Mouse (Mus musculus) cerebellum, postnatal 14 days (tissue): ENCODE measurements around the gene Vcl.

Experiments used
- DNase-seq, 2 experiments: peaks; one replicate each; pipeline ENCODE4 v3.0.0; 2021; ENCODE audit warnings: mixed read lengths in 2 of 2

The Vcl gene

DNA sequence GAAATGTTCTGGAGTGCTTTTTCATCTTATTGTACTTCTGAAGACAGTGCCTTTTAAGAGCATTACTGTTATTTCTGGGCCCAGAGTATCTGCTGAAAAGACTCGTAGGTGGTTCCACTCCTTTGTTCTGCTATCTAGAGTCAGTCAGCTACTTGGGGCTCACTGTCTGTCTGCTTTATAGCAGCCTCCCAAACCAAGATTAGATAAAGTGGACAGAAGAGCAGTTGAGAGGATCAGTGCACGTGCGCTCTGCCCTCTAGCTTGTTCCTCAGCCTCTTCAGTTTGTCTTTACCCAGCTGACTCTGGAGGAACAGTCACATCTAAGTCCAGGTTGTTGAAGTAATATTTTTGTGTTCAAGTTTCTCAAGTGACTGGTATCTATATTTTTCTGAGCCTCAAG, 144.8 kb downstream of the Vcl start:
- no peak for DNase-seq

DNA sequence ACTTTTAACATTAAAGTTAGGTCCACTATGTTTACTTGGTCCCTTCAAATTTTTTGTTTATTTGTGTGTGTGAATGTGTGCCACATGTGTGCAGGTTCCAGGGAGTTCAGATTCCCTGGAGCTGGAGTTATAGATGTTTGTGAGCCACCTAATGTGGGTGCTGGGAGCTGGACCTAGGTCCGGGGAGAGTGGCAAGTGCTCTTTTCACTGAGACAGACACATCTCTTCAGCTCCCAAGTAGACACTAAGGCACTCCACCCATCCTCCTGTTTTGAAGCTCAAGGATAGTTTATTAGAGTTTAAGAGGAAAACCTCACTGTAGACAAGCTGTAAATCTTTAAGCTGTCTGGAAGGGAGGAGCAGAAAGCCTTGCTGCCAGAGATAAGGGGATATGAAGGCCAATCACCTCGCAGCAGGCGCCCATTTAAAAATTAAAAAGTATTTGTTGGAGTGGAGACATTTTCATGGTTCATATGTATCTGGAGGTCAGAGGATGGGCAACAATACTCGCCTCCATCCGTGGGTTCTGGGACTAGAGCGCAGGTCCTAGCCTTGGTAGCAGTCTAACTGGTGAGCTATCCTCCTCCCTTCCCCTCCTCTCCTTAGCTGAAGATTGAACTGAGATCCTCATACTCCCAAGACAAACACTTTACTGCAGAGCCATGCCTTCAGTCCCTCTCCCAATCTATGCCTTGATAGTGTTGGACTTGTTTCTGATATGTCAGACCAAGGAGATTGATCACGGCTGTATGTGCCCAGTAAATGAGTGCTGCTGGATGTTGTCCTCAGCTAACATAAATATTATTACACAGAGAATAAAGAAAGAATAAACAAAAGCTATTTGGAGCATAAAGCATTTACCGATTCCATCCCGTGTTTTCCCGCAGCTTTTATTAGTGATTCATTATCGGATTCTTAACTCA, 145.5 kb downstream of the Vcl start:
- no peak for DNase-seq

DNA sequence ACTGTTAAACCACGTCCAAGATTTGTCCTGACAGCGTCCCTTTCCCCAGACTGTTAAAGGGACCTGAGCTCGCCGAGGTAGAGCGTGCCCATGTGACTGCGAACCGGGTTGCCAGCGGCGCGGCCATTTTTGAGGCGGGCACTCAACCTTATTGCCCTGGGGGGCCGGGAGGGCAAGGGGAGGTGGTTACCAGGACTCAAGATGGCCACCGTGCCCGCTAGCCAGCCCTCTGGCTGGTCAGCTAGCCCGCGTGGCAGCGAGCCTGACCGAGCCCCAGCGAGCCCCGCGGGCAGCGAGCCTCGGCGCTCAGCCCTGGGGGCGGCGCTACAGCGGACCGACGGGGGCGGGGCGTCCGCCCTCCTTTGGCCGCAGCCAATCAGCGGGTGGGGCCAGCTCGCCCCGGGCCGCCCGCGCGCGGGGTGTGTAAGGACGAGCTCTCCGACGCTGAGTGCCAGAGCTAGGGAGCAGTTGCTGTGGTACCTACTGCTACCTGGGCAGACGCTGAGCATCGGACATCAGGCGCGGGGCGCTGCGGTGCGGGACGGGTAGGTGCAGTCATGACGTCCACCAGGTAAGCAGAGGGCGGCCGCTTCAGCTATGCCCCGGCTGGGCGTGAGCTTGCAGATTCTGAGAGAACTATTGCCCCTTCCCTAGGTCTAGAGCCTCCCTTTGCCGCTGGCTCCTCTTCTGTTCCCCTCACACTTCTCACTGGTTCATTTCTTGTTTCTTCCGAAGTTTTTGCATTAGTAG, 146.7 kb downstream of the Vcl start:
- peak; percentile 97 for DNase-seq

DNA sequence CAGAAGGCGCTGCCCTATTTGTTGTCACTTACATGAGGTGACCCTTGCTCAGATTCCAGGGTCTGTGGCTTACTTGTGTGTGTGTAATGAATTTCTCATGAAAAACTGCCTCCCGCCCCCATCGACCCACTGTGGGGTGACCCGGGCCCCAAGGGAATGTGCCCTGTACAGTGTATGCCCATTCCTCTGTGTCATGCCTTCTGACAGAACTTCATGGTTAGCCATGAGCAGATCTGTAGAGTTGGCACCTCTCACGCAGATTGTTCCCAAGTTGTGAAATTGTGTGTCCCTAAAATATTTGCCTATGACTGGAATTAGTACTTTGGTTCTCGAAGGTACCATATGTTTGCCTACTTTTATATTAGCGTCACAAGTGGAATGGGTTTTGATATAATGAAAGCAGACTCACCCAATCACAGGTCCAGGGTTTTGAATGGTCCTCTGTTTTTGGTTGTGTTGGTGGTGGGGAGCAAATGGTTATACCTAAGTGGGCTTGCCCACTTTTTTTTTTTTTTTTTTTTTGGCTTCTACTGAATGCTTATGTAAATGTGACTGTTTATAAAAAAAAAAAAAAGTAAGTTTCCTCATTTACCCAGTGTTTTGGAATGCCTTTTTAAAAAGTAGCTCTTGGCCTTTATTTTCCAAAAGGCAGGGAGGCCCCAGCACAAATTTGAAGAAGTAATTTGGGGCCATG, 147.4 kb downstream of the Vcl start:
- peak; percentile 40 to 44 for DNase-seq

DNA sequence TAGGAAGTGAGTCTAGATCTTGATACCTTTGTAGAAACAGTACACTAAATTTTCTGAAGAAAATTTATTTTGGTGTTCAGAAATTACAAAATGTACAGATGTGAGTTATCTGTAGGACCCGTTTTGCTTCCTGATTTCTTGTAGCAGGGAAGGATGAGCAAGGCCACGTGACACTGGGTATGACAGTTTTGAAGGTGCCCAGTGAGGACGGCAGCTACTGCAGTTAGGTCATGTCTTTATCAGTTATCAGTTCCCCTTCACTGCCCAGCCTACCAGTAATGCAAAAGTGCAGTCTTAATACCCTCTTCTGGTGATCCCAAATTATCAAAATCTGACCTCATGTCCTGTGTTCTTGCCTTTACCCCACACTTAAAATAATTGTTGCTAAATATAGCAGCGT, 148.7 kb downstream of the Vcl start:
- DNase-seq, result no peak

DNA sequence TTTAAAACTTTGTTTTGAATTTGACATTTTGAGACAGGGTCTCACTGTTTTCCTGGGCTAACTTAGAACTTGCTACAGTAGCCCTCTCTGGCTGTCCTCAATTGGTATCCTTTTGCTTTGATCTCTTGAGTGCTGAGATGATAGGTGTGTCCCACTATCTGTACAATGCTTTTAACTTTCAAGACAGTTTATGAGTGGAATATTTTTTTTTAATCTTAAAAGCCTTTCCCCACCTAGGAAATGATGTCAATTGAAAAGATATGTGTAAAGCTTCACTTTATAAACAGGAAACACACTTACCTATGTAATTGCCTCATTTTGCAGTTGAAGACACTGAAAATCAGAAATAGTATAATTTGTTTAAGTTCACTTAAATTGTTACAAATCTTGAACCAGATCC, 149.3 kb downstream of the Vcl start:
- no peak for DNase-seq

DNA sequence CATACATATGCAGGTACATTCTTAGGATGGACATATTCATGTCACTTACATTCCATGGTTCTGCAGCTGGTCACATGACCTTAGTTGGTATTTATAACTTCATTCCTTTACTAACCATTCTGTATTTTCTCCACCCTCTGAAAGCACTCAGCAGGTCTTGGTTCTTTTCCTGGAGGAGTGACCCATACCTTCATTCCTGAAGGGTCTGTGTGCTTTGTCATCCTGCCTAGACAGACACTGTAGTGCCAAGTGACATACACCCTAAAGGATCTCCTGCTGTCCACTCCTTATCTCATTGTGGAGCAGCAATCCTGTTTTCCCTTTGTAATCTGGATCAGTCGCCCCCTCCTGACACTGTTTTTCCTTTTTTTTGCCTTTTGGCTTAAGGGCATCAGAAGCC, 153.6 kb downstream of the Vcl start:
- DNase-seq, result no peak
